Mouse (Mus musculus): ENCODE measurements around the gene Ppfibp2.

GRCm38 (mm10) chr7:107705941-107706340 is 110.9 kb downstream of the Ppfibp2 start:
- no peak for TF ChIP-seq CTCF (IDR thresholded peaks at IDR 0.05; ENCODE audit: control insufficient read depth, insufficient read depth, insufficient replicate concordance, low read depth, low read length)
- TF ChIP-seq POLR2A (IDR thresholded peaks at IDR 0.05; ENCODE audit: control insufficient read depth, low read depth, low read length): no peak

All from testis, adult 2 months (tissue).